Mouse (Mus musculus) heart, adult 2 months (tissue): ENCODE measurements around the gene Prpsap1. TPM values are rescaled to one million over a fixed set of nuclear protein-coding genes. Genes with fewer than 3 reads are reported as not detected.

ENCODE experiments used
- DNase-seq, 2 experiments: peaks; one replicate each; pipeline ENCODE4 v3.0.0; 2021
- H3K27ac ChIP-seq: fragments of 200-600 bp; 2 replicates; pipeline ENCODE4 v1.8.1; 2022
- H3K27me3 ChIP-seq: fragments of 200-500 bp; 2 replicates; pipeline ENCODE4 v1.6.1; 2012; ENCODE audit warnings: mild to moderate bottlenecking, low read length, inconsistent platforms, mixed read lengths; ENCODE audit not compliant: control insufficient read depth, insufficient read depth
- H3K36me3 ChIP-seq: fragments of 200-500 bp; 2 replicates; pipeline ENCODE4 v1.6.1; 2012; ENCODE audit warnings: low read length, inconsistent platforms; ENCODE audit not compliant: control insufficient read depth, insufficient read depth
- H3K4me1 ChIP-seq: fragments of 200-500 bp; 2 replicates; pipeline ENCODE4 v1.6.1; 2011; ENCODE audit warnings: low read length; ENCODE audit not compliant: control insufficient read depth, insufficient read depth
- H3K4me3 ChIP-seq: fragments of 200-600 bp; 2 replicates; pipeline ENCODE4 v1.8.1; 2022
- H3K79me2 ChIP-seq: fragments of 200-500 bp; replicated peaks from 2 replicates; pipeline ENCODE4 v1.6.1; 2012; ENCODE audit warnings: mild to moderate bottlenecking, inconsistent platforms, low read length, moderate library complexity, mixed read lengths; ENCODE audit not compliant: control insufficient read depth, insufficient read depth
- H3K9ac ChIP-seq: fragments of 200-500 bp; 2 replicates; pipeline ENCODE4 v1.6.1; 2012; ENCODE audit warnings: low read depth, mild to moderate bottlenecking, control low read depth, inconsistent platforms, low read length, mixed read lengths
- CTCF ChIP-seq: fragments of 200-600 bp; IDR thresholded peaks from 2 replicates; pipeline ENCODE4 v1.8.1; 2022; ENCODE audit warnings: antibody characterized with exemption, mild to moderate bottlenecking, moderate library complexity
- EP300 ChIP-seq: fragments of 200-500 bp; IDR thresholded peaks from 2 replicates; pipeline ENCODE4 v1.6.1; 2011; ENCODE audit warnings: low read depth, low read length, control low read depth; ENCODE audit not compliant: insufficient read depth
- POLR2A ChIP-seq: fragments of 200-500 bp; IDR thresholded peaks from 2 replicates; pipeline ENCODE4 v1.6.1; 2011; ENCODE audit warnings: mild to moderate bottlenecking, low read depth, low read length, control low read depth; ENCODE audit not compliant: insufficient read depth
- WGBS: fragments of 180-500 bp; shearing (Covaris S2); methylation state at CpG from one replicate; pipeline ENCODE4 v1.1.7; 2018; 5-methylcytosine and 5-hydroxymethylcytosine counted together
- intact Hi-C: fragments of 180-260 bp; cut with DNase I; formaldehyde crosslinking; loops from one replicate; pipeline ENCODE4 v1.15.1; 2025
- polyA plus RNA-seq: library from polyadenylated mRNA; depleted of rRNA; stranded (reverse); fragments of >200 nt; gene quantifications from 2 replicates; pipeline ENCODE4 v1.2.3, GENCODE M21; 2012
- total RNA-seq, 2 experiments: library from RNA; stranded (reverse); gene quantifications; 2 replicates each; pipeline ENCODE4 v1.2.3; 2021

The Prpsap1 gene
- total and polyA plus RNA-seq, 3 experiments: 28.9 to 37.3 (median 30.0) TPM

DNA sequence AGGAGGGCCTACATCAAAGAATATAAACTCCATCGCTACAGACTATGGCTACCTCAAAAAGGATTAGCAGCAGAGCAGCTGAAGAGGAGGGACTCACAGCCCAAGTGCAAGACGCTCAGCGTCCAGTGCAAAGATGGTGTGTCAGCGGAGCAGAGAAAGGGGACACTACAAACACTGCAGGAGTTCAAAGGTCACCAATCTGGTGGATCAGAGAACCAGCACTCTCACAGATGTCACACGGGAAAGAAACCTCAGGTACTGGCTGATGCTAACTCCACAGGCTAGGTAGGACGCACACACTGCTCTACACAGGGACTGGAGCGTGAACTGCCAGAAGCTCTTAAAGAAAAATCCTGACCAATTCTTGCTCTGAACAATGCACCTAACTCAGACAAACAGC, 15.0 kb downstream of the Prpsap1 start:
- TF ChIP-seq EP300 (no peak), CTCF (no peak), POLR2A (no peak)
- H3K9ac ChIP-seq: no peak overlapping the region
- intact Hi-C loops: no loop called here
- no peaks in the 10 kb centered on the region for H3K36me3 ChIP-seq
- no peak overlapping the region for H3K27ac ChIP-seq
- no peaks in the 10 kb centered on the region for H3K79me2 ChIP-seq
- H3K27me3 ChIP-seq: no peaks in the 10 kb centered on the region
- 95% methylated on average over 7 of the region's 7 CpGs for WGBS
- H3K4me3 ChIP-seq: no peak overlapping the region
- no peaks in the 10 kb centered on the region for H3K4me1 ChIP-seq
- no peak for DNase-seq

DNA sequence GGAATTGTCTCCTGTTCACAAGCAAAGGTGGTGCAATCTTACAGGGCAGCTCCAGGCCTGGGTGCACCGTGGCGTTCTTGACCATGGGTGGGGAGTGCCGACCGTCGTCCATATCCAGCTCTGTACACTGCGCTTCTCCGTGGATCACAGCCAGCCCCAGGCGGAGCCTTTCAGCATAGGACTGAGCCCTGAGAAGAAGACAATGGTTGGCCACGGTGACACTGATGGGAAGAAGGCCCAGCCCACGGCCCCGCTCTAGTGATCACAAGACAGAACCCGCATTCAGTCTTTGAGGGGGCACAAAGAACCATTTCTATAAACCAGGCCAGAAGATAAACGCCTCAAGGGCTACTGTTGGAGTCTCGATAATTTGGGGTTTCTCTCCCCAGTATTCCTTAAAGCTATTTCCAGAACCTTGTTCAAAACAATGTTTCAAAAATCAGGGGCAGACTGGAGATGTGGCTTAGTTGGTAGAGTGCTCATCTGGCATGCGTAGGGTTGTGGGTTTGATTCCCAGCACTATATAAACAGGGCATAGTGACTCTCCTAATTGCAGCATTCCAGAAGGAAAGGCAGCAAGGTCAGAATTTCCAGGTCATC, 16.7 kb downstream of the Prpsap1 start:
- H3K36me3 ChIP-seq: no peaks in the 10 kb centered on the region
- H3K9ac ChIP-seq: no peak overlapping the region
- no peaks in the 10 kb centered on the region for H3K4me1 ChIP-seq
- intact Hi-C loops: no loop called here
- TF ChIP-seq EP300 (no peak), POLR2A (no peak), CTCF (no peak)
- H3K27ac ChIP-seq: no peak overlapping the region
- no peaks in the 10 kb centered on the region for H3K79me2 ChIP-seq
- DNase-seq: no peak
- no peaks in the 10 kb centered on the region for H3K27me3 ChIP-seq
- 88% methylated on average over 15 of the region's 15 CpGs for WGBS
- H3K4me3 ChIP-seq: no peak overlapping the region

DNA sequence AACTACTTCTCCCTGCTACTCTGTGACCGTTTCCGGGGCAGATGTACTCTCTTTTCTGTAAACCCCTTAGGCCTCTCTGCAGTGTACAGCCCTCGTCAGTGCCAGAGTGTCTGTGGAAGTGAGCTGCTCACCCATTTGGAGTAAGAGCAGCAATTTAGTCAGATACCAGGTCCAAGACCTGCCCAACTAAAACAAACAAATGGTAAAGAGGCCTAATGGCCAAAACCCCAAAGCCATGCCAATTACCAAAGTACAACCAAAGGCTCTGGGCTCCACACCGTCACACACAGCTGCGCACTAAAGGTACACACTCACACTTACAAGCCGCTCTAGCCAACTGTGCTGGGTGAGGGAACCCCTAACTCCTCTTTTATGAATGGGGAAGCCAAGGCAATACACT, 17.3 kb downstream of the Prpsap1 start:
- no peak for TF ChIP-seq CTCF
- no peak for TF ChIP-seq POLR2A
- TF ChIP-seq EP300: no peak
- H3K4me1 ChIP-seq: no peaks in the 10 kb centered on the region
- H3K36me3 ChIP-seq: no peaks in the 10 kb centered on the region
- H3K27ac ChIP-seq: no peak overlapping the region; the same call in 1 of the 2 replicates
- intact Hi-C loops: no loop called here
- H3K27me3 ChIP-seq: no peaks in the 10 kb centered on the region
- H3K9ac ChIP-seq: no peak overlapping the region
- no peak for DNase-seq
- H3K4me3 ChIP-seq: no peak overlapping the region
- 97% methylated on average over 6 of the region's 6 CpGs for WGBS
- no peaks in the 10 kb centered on the region for H3K79me2 ChIP-seq

DNA sequence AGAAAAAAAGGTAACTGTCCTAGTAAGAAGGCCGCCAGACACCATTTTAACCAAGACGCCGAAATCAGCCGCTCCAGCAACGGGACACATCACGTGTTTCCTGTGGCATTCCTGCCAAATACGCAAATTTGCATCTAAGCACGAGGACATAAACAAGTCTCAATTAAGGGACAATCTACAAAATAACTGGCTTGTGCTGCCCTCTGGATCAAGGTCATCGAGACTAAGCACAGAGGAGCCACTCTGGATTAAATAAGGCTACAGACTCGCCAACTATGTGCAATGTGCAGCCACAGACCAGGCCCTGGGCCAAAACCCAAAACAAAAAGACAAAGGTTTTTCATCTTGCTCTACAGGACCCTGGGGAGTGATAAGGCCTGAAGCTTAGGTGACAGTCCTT, 18.0 kb downstream of the Prpsap1 start:
- WGBS: 61% methylated on average over 10 of the region's 10 CpGs
- no peak overlapping the region for H3K4me3 ChIP-seq
- H3K27ac ChIP-seq: no peak overlapping the region; the same call in 1 of the 2 replicates
- no peaks in the 10 kb centered on the region for H3K27me3 ChIP-seq
- TF ChIP-seq EP300 (no peak), POLR2A (no peak), CTCF (no peak)
- no peak overlapping the region for H3K9ac ChIP-seq
- H3K36me3 ChIP-seq: no peaks in the 10 kb centered on the region
- intact Hi-C loops: no loop called here
- H3K4me1 ChIP-seq: no peaks in the 10 kb centered on the region; the same call in 1 of the 2 replicates
- peak; percentile 26 to 43 for DNase-seq
- H3K79me2 ChIP-seq: no peaks in the 10 kb centered on the region

DNA sequence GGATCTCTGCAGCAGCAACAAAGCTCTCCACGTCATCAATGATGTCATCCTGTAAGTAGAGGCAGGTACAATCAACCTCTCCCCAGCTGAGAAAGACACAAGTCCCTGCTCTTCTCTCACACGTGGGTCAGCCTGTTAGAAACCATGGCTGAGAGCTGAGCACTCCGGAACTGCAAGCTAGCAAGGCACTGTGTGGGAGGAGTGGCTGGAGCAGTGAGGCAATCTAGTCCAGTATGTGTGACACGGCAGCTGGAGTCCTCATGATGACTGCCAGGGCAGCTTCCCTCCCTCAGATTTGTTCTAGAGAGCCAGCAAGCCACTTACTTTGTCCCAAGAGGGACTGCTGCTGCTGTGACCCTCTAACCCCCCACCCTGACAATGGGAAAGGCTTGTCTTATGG, 21.7 kb downstream of the Prpsap1 start:
- DNase-seq: no peak
- WGBS: 63% methylated on average over 4 of the region's 4 CpGs
- Histone ChIP-seq H3K27me3 (no peaks in the 10 kb centered on the region), H3K4me1 (no peaks in the 10 kb centered on the region; the same call in 1 of the 2 replicates), H3K4me3 (no peak overlapping the region), H3K27ac (no peak overlapping the region), H3K9ac (no peak overlapping the region), H3K36me3 (no peaks in the 10 kb centered on the region), H3K79me2 (no peaks in the 10 kb centered on the region)
- no peak for TF ChIP-seq CTCF
- TF ChIP-seq POLR2A: no peak
- TF ChIP-seq EP300: no peak
- intact Hi-C loops: no loop called here

DNA sequence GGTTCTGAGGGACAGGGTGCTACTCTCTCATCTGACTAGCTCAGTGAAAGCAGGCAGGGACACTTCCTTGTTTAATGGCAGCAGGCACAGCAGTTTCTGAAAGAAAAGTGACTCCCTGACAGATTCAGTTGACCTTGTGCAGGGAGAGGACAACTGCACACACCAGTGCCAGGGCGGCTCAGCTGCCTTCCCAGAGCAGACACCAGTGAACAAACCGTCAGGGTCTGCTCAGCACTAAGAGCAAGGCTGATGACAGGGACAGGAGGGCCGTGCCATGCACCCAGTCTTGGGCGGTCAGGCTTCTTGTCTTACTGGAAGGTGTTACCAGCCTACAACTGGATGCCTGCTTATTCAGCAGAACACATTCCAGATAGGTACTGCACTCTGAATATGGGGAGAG, 23.1 kb downstream of the Prpsap1 start:
- Histone ChIP-seq H3K4me3 (no peak overlapping the region), H3K36me3 (no peaks in the 10 kb centered on the region), H3K27ac (peak overlapping the region; percentile 12; the same call in 1 of the 2 replicates), H3K27me3 (no peaks in the 10 kb centered on the region), H3K9ac (no peak overlapping the region), H3K79me2 (no peaks in the 10 kb centered on the region), H3K4me1 (no peaks in the 10 kb centered on the region; the same call in 1 of the 2 replicates)
- no peak for TF ChIP-seq POLR2A
- TF ChIP-seq EP300: no peak
- TF ChIP-seq CTCF: no peak
- no peak for DNase-seq
- intact Hi-C loops: no loop called here
- 71% methylated on average over 4 of the region's 4 CpGs for WGBS
